Mouse (Mus musculus) effector memory CD4-positive, alpha-beta T cell, adult 5 months (primary cell): Measurements from ENCODE around the gene Gm8720. TPM values are rescaled to one million over a fixed set of nuclear protein-coding genes. Genes with fewer than 3 reads are reported as not detected.

Experiments used
- polyA plus RNA-seq: library from polyadenylated mRNA; unstranded; fragments of 100-300 nt; shearing (Covaris generic); gene quantifications from one replicate; pipeline ENCODE4 v1.2.1, GENCODE M21; 2017

Gene Gm8720
- not detected for polyA plus RNA-seq

DNA sequence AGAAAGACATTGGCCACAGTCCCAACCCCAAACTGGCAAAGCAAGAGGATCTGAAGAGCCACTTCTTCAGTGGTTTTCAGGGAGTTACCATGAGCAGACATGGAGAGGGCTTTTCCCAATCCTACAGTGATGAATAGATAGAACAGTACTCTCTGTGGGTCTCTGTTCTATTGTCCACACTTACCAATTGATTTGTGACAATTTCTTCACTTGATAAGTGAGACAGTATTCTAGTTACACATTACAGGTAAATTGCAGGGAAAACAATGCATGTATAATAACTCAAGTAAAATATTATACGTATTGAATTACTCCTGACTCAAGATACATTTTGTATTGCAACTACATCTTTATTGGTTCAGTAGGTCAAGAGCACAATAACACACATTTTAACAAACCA is at the start of gene Gm8720:
TSS of gene Gm8720 (minus strand) at position 101 of the 400 bp plus-strand sequence.

DNA sequence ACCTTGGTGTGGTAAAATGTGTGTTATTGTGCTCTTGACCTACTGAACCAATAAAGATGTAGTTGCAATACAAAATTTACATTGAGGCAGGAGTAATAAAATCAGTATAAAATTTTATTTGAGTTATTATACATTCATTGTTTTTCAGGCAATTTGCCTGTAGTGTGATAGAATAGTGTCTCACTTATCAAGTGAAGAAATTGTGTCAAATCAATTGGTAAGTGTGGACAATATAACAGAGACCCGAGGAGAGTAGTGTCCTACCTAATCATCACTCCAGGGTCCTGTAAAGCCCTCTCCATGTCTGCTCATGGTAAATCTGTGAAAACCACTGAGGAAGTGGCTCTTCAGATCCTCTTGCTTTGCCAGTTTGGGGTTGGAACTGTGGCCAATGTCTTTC is 12.0 kb downstream of the Gm8720 start, which contains the start of gene Vmn1r163:
TSS of gene Vmn1r163 (plus strand) at position 301 of the 400 bp plus-strand sequence.

DNA sequence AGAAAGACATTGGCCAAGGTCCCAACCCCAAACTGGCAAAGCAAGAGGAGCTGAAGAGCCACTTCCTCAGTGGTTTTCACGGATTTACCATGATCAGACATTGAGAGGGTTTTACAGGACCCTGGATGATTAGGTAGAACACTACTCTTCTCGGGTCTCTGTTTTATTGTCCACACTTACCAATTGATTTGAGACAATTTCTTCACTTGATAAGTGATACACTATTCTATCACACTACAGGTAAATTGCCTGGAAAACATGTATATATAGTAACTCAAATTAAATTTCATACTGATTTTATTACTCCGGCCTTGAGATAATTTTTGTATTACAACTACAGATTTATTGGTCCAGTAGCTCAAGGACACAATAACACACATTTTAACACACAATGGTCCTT is 47.4 kb downstream of the Gm8720 start, which contains the start of gene Gm4216:
TSS of gene Gm4216 (minus strand) at position 101 of the 400 bp plus-strand sequence.

Other genes starting within 250 kb of the Gm8720 start
- not detected for gene Vmn1r159, start 223.9 kb downstream of the Gm8720 start, polyA plus RNA-seq
- not detected for gene Vmn1r160, start 196.2 kb downstream of the Gm8720 start, polyA plus RNA-seq
- gene Gm4214, start 82.8 kb downstream of the Gm8720 start, polyA plus RNA-seq: not detected
- gene Gm4216, start 47.5 kb downstream of the Gm8720 start, polyA plus RNA-seq: not detected
- not detected for gene Vmn1r163, start 11.9 kb downstream of the Gm8720 start, polyA plus RNA-seq
- not detected for gene Gm10662, start 77.0 kb upstream of the Gm8720 start, polyA plus RNA-seq
- not detected for gene Vmn1r165, start 149.9 kb upstream of the Gm8720 start, polyA plus RNA-seq
- gene Vmn1r166, start 184.2 kb upstream of the Gm8720 start, polyA plus RNA-seq: not detected
- gene Gm6902, start 211.4 kb upstream of the Gm8720 start, polyA plus RNA-seq: 0.40 TPM
- gene Nlrp4e, start 233.7 kb upstream of the Gm8720 start, polyA plus RNA-seq: not detected